Mouse (Mus musculus) liver, embryonic 12.5 days (tissue): ENCODE measurements around the gene Prkrip1. TPM values are rescaled to one million over a fixed set of nuclear protein-coding genes. Genes with fewer than 3 reads are reported as not detected.
"Not testable (repeated sequence)": the region's sequence is repeated elsewhere in the genome, so short reads cannot be mapped to it uniquely, and the experiment has no call there.

Source experiments
- ATAC-seq: fragments of 200-750 bp; cut with Nextera tagmentation; 2 replicates; pipeline ENCODE4 v1.8.0; 2017; ENCODE audit warnings: moderate number of reproducible peaks, mild to moderate bottlenecking, moderate library complexity
- H3K27ac ChIP-seq: fragments of 300-500 bp; sonication (generic); 2 replicates; pipeline ENCODE4 v1.5.1; 2016; ENCODE audit warnings: mild to moderate bottlenecking
- H3K27me3 ChIP-seq: fragments of 300-500 bp; sonication (generic); replicated peaks from 2 replicates; pipeline ENCODE4 v1.6.1; 2016; ENCODE audit warnings: mild to moderate bottlenecking, moderate library complexity
- H3K36me3 ChIP-seq: fragments of 300-500 bp; sonication (generic); 2 replicates; pipeline ENCODE4 v1.6.1; 2016; ENCODE audit warnings: mild to moderate bottlenecking, moderate library complexity
- H3K4me1 ChIP-seq: fragments of 300-500 bp; sonication (generic); 2 replicates; pipeline ENCODE4 v1.6.1; 2016
- H3K4me2 ChIP-seq: fragments of 300-500 bp; sonication (generic); 2 replicates; pipeline ENCODE4 v1.6.1; 2016; ENCODE audit warnings: mild to moderate bottlenecking, moderate library complexity
- H3K4me3 ChIP-seq: fragments of 300-500 bp; sonication (generic); 2 replicates; pipeline ENCODE4 v1.5.1; 2016; ENCODE audit warnings: mild to moderate bottlenecking, moderate library complexity
- H3K9ac ChIP-seq: fragments of 300-500 bp; sonication (generic); 2 replicates; pipeline ENCODE4 v1.6.1; 2016; ENCODE audit warnings: mild to moderate bottlenecking, moderate library complexity
- H3K9me3 ChIP-seq: fragments of 300-500 bp; sonication (generic); replicated peaks from 2 replicates; pipeline ENCODE4 v1.6.1; 2016; ENCODE audit warnings: mild to moderate bottlenecking, moderate library complexity
- WGBS: fragments of 180-500 bp; shearing (Covaris S2); methylation state at CpG from one replicate; pipeline ENCODE4 v1.1.7; 2016; ENCODE audit not compliant: insufficient replicate concordance; 5-methylcytosine and 5-hydroxymethylcytosine counted together
- polyA plus RNA-seq: library from polyadenylated mRNA; unstranded; fragments of >200 nt; fragmentation: Nextera tagmentation; extraction: Ambion mirVana; gene quantifications from 2 replicates; pipeline ENCODE4 v1.2.1, GENCODE M21; 2016

Gene Prkrip1
- polyA plus RNA-seq, 1 experiment from 2014 or later: 36.3 TPM

DNA sequence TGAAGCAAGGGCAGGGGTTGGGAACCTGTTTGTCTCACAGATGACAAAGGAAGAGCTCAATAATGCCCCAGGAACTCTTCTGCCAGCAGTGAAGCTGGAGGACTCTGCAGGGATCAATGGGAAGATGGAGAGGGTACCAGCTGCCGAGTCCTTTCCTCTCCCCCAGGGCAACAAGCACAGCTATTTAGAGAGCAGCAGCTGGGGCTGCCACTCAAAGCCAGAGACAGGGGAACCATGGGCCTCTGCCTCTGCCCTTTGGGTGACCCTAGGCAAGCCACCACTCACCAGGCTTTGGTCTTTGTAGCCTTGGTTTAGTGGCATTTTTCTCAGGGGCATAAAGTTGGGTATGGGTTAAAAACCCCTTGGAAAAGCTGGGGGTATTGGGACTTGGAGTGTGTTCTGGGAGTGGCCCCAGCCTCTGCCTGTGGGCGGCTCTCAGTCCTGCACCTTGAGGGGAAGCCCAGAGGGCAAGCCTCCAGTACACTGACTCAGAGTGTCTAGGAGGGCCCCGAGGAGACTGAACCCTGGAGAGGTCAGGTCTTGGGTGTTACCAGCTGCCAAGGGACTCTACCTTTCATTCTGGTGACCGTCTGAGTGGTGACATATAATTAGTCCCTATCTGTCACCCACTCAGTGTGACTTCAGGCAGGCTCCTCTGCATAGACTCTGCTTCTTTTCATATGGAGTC lies 31.7 kb upstream of the Prkrip1 start:
- 65% methylated on average over 4 of the region's 4 CpGs for WGBS
- no peak overlapping the region for H3K4me3 ChIP-seq
- H3K27ac ChIP-seq: no peak overlapping the region
- H3K27me3 ChIP-seq: peaks cover 41% of the 10 kb centered on the region
- no peak for ATAC-seq
- H3K9me3 ChIP-seq: no peaks in the 10 kb centered on the region
- no peaks in the 10 kb centered on the region for H3K4me1 ChIP-seq
- H3K36me3 ChIP-seq: peaks cover 12% of the 10 kb centered on the region
- no peak overlapping the region for H3K4me2 ChIP-seq
- H3K9ac ChIP-seq: no peak overlapping the region

DNA sequence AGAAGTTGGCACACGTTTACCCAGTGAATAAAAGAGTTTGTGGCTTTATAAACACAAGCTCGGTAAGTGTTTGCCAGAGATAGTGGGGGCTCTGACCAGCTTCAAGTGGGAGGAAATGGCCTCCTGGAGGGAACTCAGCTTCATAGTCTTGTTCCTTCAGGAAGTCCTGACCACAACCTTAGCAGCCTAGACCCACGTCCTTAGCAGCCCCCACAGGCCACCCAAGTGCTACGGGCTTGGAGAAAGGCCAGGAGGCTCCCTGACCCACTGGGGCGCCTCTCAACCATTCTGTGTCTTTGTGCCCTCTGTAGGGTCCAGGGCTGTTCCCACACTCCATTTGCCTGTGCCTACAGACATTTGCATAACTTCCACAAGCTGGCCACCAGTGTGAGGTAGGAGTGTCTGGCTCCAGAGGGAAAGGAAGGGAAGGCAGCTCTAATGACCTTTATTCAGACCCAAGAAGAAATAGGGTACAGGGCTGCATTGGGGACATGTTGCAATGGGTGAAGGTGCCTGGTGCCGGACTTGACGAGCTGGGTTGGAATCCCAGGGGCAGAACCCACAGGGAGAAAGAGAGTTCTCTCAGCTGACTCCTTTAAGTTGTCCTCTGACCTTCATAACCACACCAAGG lies 27.6 kb upstream of the Prkrip1 start:
- H3K27me3 ChIP-seq: peaks cover 12% of the 10 kb centered on the region; the same call in 1 of the 2 replicates
- H3K36me3 ChIP-seq: peaks cover 17% of the 10 kb centered on the region; the same call in 1 of the 2 replicates
- WGBS: 38% methylated on average over 7 of the region's 7 CpGs
- no peaks in the 10 kb centered on the region for H3K9me3 ChIP-seq
- H3K27ac ChIP-seq: no peak overlapping the region
- H3K4me3 ChIP-seq: no peak overlapping the region
- no peak overlapping the region for H3K9ac ChIP-seq
- H3K4me2 ChIP-seq: no peak overlapping the region
- no peaks in the 10 kb centered on the region for H3K4me1 ChIP-seq
- no peak for ATAC-seq

DNA sequence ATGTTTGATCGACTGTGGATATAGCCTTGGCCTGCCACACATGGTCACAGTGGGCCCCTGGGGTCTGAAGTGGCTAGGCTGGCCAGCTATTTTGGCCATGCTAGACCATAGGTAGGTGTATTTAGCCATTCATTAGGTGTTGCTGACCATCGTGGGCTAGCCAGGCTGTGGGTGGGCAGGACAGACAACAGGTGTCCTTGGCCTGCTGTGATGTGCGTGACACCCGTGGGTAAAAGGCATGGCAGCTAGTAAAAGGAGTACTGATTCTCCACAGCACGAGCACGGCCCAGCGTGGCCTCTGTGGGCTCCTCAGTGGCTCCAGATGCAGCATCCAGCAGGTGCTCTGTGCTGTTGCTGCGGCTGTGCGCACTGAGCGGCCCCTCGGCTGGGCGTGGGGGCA lies 19.8 kb upstream of the Prkrip1 start:
- Histone ChIP-seq H3K36me3 (peaks cover under 1% of the 10 kb centered on the region; the same call in 1 of the 2 replicates), H3K9ac (no peak overlapping the region), H3K4me3 (no peak overlapping the region), H3K4me2 (no peak overlapping the region), H3K27me3 (no peaks in the 10 kb centered on the region), H3K4me1 (peaks cover 3% of the 10 kb centered on the region; the same call in 1 of the 2 replicates), H3K27ac (no peak overlapping the region), H3K9me3 (no peaks in the 10 kb centered on the region)
- no peak for ATAC-seq
- 74% methylated on average over 12 of the region's 12 CpGs for WGBS

DNA sequence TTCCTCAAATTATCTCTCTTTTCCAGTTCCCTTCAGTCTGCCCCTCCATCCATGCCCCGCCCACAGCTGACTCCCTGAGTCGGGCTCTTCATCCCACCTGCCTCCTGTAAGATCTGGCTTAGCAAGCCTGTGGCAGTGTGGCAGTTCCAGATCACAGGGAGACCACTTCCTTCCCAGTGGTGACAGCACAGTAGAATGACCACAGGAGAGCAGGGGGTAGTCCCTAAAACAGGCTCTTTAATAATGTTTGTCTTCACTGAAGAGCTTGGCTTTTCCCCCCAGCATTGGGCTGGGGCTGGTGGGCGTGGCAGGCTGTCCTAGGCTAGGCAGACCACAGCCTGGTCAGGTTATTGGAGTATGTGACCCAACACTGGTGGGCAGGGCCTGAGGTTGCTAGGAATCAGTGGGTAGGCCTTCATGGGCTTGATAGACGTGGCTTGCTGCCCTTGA lies 19.2 kb upstream of the Prkrip1 start:
- Histone ChIP-seq H3K4me1 (peaks cover 3% of the 10 kb centered on the region; the same call in 1 of the 2 replicates), H3K9me3 (no peaks in the 10 kb centered on the region), H3K4me3 (no peak overlapping the region), H3K27me3 (no peaks in the 10 kb centered on the region), H3K36me3 (no peaks in the 10 kb centered on the region), H3K9ac (no peak overlapping the region), H3K4me2 (no peak overlapping the region), H3K27ac (no peak overlapping the region)
- 27% methylated on average over 4 of the region's 4 CpGs for WGBS
- no peak for ATAC-seq

DNA sequence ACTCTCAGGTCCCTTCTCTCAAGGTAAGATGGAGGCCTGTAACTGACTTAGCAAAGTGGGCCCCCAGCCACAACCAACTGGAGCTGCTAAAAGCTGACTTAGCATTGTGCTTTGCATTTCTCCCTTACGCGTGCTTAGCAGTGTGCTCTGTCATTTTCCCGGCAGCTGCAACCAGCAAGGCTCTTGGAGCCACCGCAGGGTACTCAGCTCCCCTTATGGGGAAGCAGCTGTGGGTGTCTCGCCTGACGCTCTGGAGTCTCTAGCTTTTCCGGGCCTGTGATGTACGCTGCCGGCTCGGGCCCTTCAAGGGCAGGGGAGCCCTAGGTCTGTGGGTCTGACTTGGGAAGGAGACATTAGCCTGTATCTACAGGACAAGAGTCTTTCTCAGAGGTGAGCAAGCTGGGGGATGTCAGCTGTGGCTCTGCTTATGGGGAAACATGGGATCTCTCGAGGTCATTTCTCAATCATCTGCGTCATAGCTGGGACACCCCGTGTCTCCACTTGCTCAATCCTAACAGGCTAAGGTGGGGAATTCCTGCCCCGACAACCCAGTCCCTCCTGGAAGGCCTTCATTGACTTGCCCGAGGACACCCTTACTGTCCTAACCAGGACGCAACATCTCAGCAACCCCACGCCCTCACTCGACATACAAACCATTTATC lies 18.4 kb upstream of the Prkrip1 start:
- no peak overlapping the region for H3K4me3 ChIP-seq
- no peak for ATAC-seq
- H3K27me3 ChIP-seq: no peaks in the 10 kb centered on the region
- no peaks in the 10 kb centered on the region for H3K9me3 ChIP-seq
- peaks cover 3% of the 10 kb centered on the region; the same call in 1 of the 2 replicates for H3K4me1 ChIP-seq
- 59% methylated on average over 18 of the region's 18 CpGs for WGBS
- no peak overlapping the region for H3K4me2 ChIP-seq
- H3K36me3 ChIP-seq: no peaks in the 10 kb centered on the region
- no peak overlapping the region for H3K27ac ChIP-seq
- H3K9ac ChIP-seq: no peak overlapping the region

DNA sequence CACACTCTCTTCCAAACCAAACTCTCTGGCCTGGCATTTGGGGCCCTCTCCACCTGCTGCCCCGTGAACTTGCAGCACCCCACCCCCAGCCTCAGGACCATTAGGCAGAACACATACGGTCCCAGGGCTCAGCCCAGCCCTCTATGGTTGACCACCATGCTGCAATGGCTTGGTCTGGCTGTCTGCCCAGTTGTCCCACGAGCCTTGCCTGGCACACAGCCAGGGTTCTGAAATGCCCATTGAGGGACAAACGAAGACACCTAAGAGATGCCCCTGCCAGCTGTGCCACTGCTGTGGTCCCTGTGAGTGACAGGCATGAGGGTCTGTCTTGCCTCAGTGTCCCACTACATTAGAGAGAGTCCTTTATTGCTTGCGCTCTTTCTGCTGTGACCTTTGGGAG lies 17.2 kb upstream of the Prkrip1 start:
- H3K9me3 ChIP-seq: no peaks in the 10 kb centered on the region
- 81% methylated on average over 5 of the region's 5 CpGs for WGBS

DNA sequence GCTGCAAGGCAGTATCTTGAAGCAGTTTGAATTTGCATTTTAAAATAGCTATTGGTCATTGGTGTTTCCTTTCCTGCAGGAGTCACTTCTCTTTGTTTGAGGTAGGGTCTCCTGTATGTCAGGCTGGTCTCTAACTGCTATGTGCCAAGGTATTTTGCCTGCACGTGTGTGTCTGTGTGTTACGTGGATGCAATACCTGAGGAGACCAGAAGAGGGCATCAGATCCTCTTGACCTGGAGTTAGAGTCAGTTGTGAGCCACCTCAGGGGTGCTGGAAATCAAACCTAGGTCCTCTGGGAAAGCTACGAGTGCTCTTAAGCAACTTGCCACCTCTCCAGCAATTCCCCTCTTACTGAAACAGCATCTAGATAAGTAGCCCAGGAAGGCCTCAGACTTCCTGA lies 16.4 kb upstream of the Prkrip1 start:
- H3K4me3 ChIP-seq: no peak overlapping the region
- ATAC-seq: no peak
- H3K27me3 ChIP-seq: no peaks in the 10 kb centered on the region
- peaks cover 3% of the 10 kb centered on the region; the same call in 1 of the 2 replicates for H3K4me1 ChIP-seq
- H3K4me2 ChIP-seq: no peak overlapping the region
- no peaks in the 10 kb centered on the region for H3K9me3 ChIP-seq
- 75% methylated on average over 3 of the region's 3 CpGs for WGBS
- no peaks in the 10 kb centered on the region for H3K36me3 ChIP-seq
- H3K27ac ChIP-seq: no peak overlapping the region
- no peak overlapping the region for H3K9ac ChIP-seq

More for the DNA sequence above, 17.2 kb upstream of the Prkrip1 start:
- Histone ChIP-seq H3K27me3 (no peaks in the 10 kb centered on the region), H3K4me2 (no peak overlapping the region), H3K4me3 (no peak overlapping the region), H3K4me1 (peaks cover 3% of the 10 kb centered on the region; the same call in 1 of the 2 replicates), H3K36me3 (no peaks in the 10 kb centered on the region), H3K9ac (no peak overlapping the region), H3K27ac (no peak overlapping the region)
- no peak for ATAC-seq

DNA sequence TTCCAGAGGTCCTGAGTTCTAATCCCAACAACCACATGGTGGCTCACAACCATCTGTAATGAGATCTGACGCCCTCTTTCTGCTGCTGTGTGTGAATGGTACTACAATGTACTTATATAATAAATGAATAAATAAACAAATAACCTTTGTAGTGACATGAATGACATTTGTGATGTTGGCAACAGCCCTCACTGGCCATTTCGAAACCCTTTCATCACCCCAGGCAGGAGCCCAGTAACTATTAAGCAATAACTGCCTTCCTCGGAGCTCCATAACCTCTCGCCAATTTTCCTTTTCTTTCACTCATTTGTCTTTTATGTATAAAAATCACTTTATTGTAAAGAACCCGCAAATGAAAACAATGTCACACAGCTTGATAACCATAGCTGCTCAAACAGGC lies 15.0 kb upstream of the Prkrip1 start:
- Histone ChIP-seq H3K4me2 (no peak overlapping the region), H3K27ac (no peak overlapping the region), H3K9ac (no peak overlapping the region), H3K4me1 (peaks cover 3% of the 10 kb centered on the region; the same call in 1 of the 2 replicates), H3K36me3 (no peaks in the 10 kb centered on the region), H3K4me3 (no peak overlapping the region), H3K27me3 (no peaks in the 10 kb centered on the region), H3K9me3 (no peaks in the 10 kb centered on the region)
- no peak for ATAC-seq
- WGBS: 61% methylated on average over 5 of the region's 5 CpGs

DNA sequence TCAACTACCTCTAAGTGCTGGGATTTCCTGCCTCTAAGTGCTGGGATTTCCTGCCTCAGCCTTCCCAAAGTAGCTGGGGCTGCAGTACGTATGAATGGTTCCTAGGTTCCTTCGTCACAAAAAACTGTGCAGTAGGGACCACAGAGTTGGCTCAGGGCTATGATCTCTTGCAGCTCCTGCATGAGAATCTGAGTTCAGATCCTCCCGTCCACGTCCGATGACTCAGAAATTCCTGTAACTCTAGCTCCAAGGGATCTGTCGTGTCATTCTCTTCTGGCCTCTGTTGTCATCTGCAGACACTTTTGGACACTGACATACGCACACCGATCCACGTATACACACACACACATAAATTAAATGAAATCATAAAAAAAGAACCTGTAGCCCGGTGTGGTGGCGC lies 14.0 kb upstream of the Prkrip1 start:
- WGBS: 81% methylated on average over 11 of the region's 11 CpGs
- Histone ChIP-seq H3K4me2 (no peak overlapping the region), H3K27me3 (no peaks in the 10 kb centered on the region), H3K9ac (no peak overlapping the region), H3K9me3 (no peaks in the 10 kb centered on the region), H3K36me3 (no peaks in the 10 kb centered on the region), H3K4me3 (no peak overlapping the region), H3K27ac (no peak overlapping the region), H3K4me1 (no peaks in the 10 kb centered on the region)
- ATAC-seq: no peak

DNA sequence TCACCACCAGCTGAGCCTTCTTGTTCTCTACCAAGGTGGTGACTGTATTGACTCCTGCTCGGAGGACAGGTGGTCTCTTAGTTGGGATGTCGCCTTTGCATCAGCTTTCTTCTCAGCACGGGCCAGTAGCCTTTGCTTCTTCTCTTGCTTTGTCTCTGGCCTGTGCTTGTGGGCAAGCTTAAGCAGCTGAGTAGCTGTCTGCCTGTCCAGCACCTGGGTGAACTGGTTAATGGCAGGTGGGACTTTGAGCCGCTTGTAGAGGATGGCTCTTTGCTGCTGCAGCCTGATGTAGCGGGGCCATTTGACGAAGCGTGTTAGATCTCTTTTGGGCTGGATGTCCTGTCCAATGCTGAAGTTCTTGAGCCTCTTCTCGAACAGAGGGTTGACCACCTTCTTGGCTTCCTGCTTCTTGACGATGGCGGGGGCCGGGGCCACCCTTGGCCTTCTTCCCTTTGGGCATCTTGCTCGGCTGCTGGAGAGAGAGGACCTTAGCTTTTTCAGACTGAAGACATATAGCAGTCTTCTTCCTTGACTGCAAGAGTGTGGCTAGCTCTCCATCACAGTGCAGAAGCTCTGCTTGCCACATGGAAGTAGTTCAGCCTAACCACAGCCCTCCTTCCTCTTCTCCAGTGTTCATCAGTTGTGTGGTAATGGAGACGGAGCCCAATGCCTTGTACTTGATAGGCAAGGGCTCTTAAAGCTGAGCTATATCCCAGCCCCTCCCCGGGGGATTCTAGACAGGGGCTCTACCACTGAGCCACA lies 12.8 kb upstream of the Prkrip1 start:
- H3K27ac ChIP-seq, H3K4me1 ChIP-seq: not testable (repeated sequence)
- WGBS: 61% methylated on average over 14 of the region's 14 CpGs

DNA sequence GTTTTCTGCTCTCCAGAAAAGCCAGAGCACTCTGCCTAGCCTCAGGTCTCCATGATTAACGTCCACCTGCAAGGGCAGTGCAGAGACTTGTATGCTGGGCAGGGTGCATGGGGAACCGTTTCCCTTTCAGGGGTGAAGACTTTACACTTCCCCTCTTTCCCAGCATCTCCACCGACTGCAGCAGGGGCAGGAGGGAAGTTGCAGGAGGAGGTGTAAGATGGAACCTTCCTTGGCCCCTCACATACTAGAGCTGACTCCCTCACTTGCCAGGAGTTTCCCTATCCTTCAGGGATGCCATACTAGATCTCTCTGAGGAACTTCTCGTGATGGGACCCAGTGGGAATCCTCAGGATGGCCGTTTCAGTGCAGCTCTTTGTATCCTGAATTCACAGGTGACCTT lies 11.8 kb upstream of the Prkrip1 start:
- Histone ChIP-seq H3K27me3 (no peaks in the 10 kb centered on the region), H3K4me3 (no peak overlapping the region), H3K9ac (no peak overlapping the region), H3K36me3 (no peaks in the 10 kb centered on the region), H3K4me2 (no peak overlapping the region), H3K9me3 (no peaks in the 10 kb centered on the region), H3K4me1 (no peaks in the 10 kb centered on the region), H3K27ac (no peak overlapping the region)
- 37% methylated on average over 5 of the region's 5 CpGs for WGBS
- no peak for ATAC-seq

More for the DNA sequence above, 12.8 kb upstream of the Prkrip1 start:
- not testable (repeated sequence) for H3K27me3 ChIP-seq, H3K36me3 ChIP-seq, H3K9ac ChIP-seq, H3K4me2 ChIP-seq, H3K9me3 ChIP-seq, H3K4me3 ChIP-seq, ATAC-seq
